Mouse (Mus musculus): ENCODE measurements around the gene Zfhx3.

DNA sequence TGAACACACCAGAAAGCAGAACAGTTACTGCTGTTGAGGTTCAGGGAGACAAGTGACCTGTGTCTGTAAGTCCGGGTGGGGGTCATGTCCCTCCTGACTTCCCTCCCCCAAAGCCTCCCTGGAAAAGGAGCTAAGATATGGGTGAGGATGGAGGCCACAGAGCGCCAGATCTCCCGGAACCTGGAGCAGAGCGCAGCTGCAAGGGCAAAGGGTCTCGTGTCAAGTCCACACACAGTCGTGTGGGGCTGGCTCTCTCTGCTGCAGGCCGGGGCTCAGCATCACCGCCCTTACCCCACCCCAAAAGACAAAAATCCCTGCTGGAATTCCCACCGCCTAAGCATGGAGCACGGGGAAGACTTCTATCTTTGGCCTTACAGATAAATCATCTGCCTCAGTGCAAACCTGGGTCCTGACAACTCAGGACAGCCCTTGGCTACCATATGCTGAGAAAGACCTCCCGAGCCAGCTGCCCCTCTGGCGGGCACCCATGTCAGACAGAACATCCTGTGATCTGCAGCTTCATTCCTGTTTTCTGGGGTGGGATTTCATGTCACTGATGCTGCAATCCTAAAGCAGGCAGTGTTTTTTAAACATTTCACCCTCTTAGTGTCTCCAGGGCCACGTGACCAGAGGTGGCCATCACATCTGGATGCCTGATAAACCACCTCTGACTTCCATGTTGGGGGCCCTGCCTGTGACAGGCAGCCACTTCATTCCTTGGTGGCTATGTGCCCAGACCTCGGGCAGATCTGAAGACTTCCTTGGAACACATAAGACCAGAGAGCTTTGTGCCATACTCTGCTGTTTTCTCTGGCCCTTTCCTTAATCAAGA, 926.0 kb downstream of the Zfhx3 start:
- TF ChIP-seq CTCF (IDR thresholded peaks at IDR 0.05) (no peak), EP300 (IDR thresholded peaks at IDR 0.05) (no peak)
